Mouse (Mus musculus) G1E (cell line): Measurements from ENCODE around the gene Mbnl1. TPM values are rescaled to one million over a fixed set of nuclear protein-coding genes. Genes with fewer than 3 reads are reported as not detected.

Experiments used
- ATAC-seq: 2 replicates; pipeline ENCODE4 v1.8.0; 2016; ENCODE audit warnings: mild to moderate bottlenecking; ENCODE audit not compliant: insufficient number of reproducible peaks, poor library complexity, low FRiP score, severe bottlenecking; ENCODE audit errors: extremely low read depth
- DNase-seq: peaks from one replicate; pipeline ENCODE4 v3.0.0; 2012; ENCODE audit warnings: low spot score
- H3K27me3 ChIP-seq: 2 replicates; pipeline ENCODE4 v1.6.1; 2012; ENCODE audit warnings: mild to moderate bottlenecking, low read length, inconsistent platforms; ENCODE audit not compliant: insufficient read depth
- H3K36me3 ChIP-seq: replicated peaks from 2 replicates; pipeline ENCODE3; 2012; ENCODE audit warnings: mild to moderate bottlenecking, inconsistent platforms
- H3K4me1 ChIP-seq: 2 replicates; pipeline ENCODE4 v1.6.1; 2012; ENCODE audit warnings: low read depth, low read length, inconsistent platforms, mixed read lengths; ENCODE audit not compliant: insufficient read depth
- H3K4me3 ChIP-seq: 2 replicates; pipeline ENCODE4 v1.5.1; 2012; ENCODE audit warnings: low read depth, mild to moderate bottlenecking, inconsistent platforms, low read length, moderate library complexity, mixed read lengths
- H3K9me3 ChIP-seq: replicated peaks from 2 replicates; pipeline ENCODE4 v1.6.1; 2012; ENCODE audit warnings: inconsistent platforms
- CTCF ChIP-seq: IDR thresholded peaks from 2 replicates; pipeline ENCODE4 v1.5.1; 2012; ENCODE audit warnings: low read depth, low read length, inconsistent platforms, mixed read lengths
- GATA1 ChIP-seq: IDR thresholded peaks from 2 replicates; pipeline ENCODE4 v1.6.1; 2012; ENCODE audit warnings: borderline replicate concordance, low read length, inconsistent platforms, mixed read lengths
- GATA2 ChIP-seq: IDR thresholded peaks from 2 replicates; pipeline ENCODE4 v1.6.1; 2012; ENCODE audit warnings: low read depth, low read length, inconsistent platforms, borderline replicate concordance
- POLR2AphosphoS5 ChIP-seq: IDR thresholded peaks from 2 replicates; pipeline ENCODE4 v1.6.1; 2012; ENCODE audit warnings: low read depth, low read length, inconsistent platforms; ENCODE audit not compliant: insufficient replicate concordance
- TAL1 ChIP-seq: conservative IDR thresholded peaks from 2 replicates; pipeline ENCODE4 v1.6.1; 2012; ENCODE audit warnings: low read depth, low read length, inconsistent platforms, mixed read lengths
- polyA plus RNA-seq: library from polyadenylated mRNA; stranded (reverse); fragments of >175 nt; gene quantifications from 2 replicates; pipeline ENCODE4 v1.2.3, GENCODE M21; 2012
- total RNA-seq, 2 experiments: library from RNA; stranded (forward) in 1 of 2; stranded (reverse) in 1 of 2; fragments of 200-1000 nt in 1 of 2; fragments of >200 nt in 1 of 2; fragmentation: Nextera tagmentation in 1 of 2; gene quantifications; 2 replicates each; pipeline ENCODE4 v1.2.3; 2014 to 2017

The Mbnl1 gene
- total and polyA plus RNA-seq, 3 experiments: 131 to 879 (median 680) TPM

DNA sequence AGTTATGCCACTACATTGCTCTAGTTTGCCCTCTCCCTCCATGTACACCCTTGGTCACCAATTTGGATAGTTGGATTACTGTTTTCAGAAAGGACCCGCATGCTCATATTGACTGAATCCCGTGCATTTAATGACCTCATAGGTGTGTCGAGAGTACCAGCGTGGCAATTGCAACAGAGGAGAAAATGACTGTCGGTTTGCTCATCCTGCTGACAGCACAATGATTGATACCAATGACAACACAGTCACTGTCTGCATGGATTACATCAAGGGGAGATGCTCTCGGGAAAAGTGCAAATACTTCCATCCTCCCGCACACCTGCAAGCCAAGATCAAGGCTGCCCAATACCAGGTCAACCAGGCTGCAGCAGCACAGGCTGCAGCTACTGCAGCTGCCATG lies 140.5 kb downstream of the Mbnl1 start:
- no peak for ATAC-seq
- Histone ChIP-seq H3K36me3 (peaks cover 60% of the 10 kb centered on the region), H3K9me3 (no peaks in the 10 kb centered on the region), H3K27me3 (no peaks in the 10 kb centered on the region), H3K4me1 (peaks cover 55% of the 10 kb centered on the region), H3K4me3 (no peak overlapping the region)
- TF ChIP-seq GATA1 (no peak), TAL1 (no peak), POLR2AphosphoS5 (no peak), GATA2 (no peak), CTCF (no peak)
- DNase-seq: no peak

DNA sequence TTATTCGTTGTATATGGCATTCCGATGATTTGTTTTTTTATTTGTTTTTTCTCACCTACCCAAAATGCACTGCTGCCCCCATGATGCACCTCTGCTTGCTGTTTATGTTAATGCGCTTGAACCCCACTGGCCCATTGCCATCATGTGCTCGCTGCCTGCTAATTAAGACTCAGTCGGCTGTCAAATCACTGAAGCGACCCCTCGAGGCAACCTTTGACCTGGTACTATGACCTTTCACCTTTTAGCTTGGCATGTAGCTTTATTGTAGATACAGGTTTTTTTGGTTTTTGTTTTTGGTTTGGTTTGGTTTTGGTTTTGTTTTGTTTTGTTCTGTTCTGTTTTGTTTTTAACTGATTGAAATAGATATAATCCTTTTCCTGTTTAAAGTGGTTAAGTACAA lies 141.9 kb downstream of the Mbnl1 start:
- Histone ChIP-seq H3K9me3 (no peaks in the 10 kb centered on the region), H3K36me3 (peaks cover 66% of the 10 kb centered on the region), H3K4me3 (no peak overlapping the region)

DNA sequence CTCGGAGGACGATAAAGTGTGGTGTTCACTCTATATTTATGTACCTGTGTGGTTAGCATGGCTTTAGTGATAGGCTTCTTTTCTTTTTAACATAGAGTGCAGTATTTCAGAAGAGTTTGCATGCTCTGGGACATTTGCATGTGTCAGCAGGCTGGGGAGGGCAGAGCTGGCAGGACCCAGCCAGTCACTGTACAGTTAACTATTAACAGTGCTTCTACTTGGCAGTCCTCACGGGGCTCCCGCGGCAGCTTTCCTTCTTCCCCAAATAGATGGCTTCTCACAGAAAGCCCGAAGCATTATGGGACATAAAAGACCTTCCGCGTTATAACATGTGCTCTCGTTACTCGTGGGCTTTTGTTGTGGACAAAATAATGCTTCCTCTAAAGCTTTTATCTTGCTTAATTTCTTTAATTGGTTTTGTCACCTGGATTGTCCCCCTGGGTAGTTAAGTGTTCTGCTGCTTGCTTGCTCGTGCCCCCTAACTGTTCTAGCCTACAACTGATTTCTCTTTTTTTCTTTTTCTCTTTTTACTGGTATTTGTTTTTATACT lies 142.5 kb downstream of the Mbnl1 start:
- H3K27me3 ChIP-seq: no peaks in the 10 kb centered on the region
- peaks cover 52% of the 10 kb centered on the region for H3K4me1 ChIP-seq
- peaks cover 72% of the 10 kb centered on the region for H3K36me3 ChIP-seq
- TF ChIP-seq TAL1: no peak
- no peak for TF ChIP-seq POLR2AphosphoS5
- no peak for TF ChIP-seq GATA2
- no peak for TF ChIP-seq GATA1
- no peak for TF ChIP-seq CTCF
- H3K4me3 ChIP-seq: no peak overlapping the region; the same call in 1 of the 2 replicates
- DNase-seq: no peak
- no peak for ATAC-seq
- no peaks in the 10 kb centered on the region for H3K9me3 ChIP-seq

More for the DNA sequence above, 141.9 kb downstream of the Mbnl1 start:
- Histone ChIP-seq H3K4me1 (peaks cover 55% of the 10 kb centered on the region), H3K27me3 (no peaks in the 10 kb centered on the region)
- DNase-seq: no peak
- no peak for ATAC-seq
- TF ChIP-seq GATA1: no peak
- no peak for TF ChIP-seq GATA2
- no peak for TF ChIP-seq TAL1
- no peak for TF ChIP-seq CTCF
- TF ChIP-seq POLR2AphosphoS5: no peak

DNA sequence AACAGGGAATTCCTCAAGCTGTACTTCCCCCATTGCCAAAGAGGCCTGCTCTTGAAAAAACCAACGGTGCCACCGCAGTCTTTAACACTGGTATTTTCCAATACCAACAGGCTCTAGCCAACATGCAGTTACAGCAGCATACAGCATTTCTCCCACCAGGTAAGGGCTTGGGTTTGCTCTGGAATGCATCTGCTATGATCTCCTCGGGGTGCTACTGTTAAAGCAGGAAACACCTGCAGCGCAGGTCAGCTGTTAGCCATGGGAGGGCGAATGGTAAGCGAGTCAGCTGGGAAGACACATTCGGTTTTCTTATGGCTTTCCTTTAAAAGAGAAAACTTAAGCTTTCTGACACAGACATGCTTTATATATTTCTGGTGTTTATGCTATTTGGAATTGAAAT lies 143.0 kb downstream of the Mbnl1 start:
- H3K27me3 ChIP-seq: no peaks in the 10 kb centered on the region
- H3K4me3 ChIP-seq: no peak overlapping the region; the same call in 1 of the 2 replicates
- peaks cover 74% of the 10 kb centered on the region for H3K36me3 ChIP-seq
- H3K9me3 ChIP-seq: no peaks in the 10 kb centered on the region
- no peak for DNase-seq
- peaks cover 49% of the 10 kb centered on the region for H3K4me1 ChIP-seq
- TF ChIP-seq TAL1: no peak
- no peak for TF ChIP-seq CTCF
- TF ChIP-seq GATA1: no peak
- TF ChIP-seq GATA2: no peak
- TF ChIP-seq POLR2AphosphoS5: no peak
- no peak for ATAC-seq

DNA sequence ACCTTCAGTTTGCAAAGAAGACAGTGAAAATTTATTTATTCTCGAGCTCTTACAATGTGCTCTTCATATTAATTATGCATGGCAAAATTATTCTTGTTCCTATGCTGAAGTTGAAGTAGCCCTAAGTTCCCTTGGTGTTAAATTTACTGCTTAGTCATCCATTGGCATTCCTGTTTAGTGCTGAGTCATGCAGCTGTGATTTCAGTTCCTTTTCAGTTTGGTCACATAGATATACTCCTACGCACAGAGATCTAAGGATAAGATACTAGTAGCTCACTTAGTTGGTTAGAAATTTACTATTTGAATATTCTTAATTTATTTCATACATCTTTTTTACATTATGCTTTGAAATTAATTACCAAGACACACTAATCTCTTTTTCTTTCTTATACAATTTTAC lies 143.5 kb downstream of the Mbnl1 start:
- peak; percentile 51 for ATAC-seq
- H3K4me3 ChIP-seq: no peak overlapping the region
- TF ChIP-seq POLR2AphosphoS5 (no peak), GATA1 (no peak), GATA2 (no peak), TAL1 (no peak), CTCF (no peak)
- no peaks in the 10 kb centered on the region for H3K9me3 ChIP-seq
- H3K4me1 ChIP-seq: peaks cover 44% of the 10 kb centered on the region
- no peak for DNase-seq
- no peaks in the 10 kb centered on the region for H3K27me3 ChIP-seq
- peaks cover 74% of the 10 kb centered on the region for H3K36me3 ChIP-seq

DNA sequence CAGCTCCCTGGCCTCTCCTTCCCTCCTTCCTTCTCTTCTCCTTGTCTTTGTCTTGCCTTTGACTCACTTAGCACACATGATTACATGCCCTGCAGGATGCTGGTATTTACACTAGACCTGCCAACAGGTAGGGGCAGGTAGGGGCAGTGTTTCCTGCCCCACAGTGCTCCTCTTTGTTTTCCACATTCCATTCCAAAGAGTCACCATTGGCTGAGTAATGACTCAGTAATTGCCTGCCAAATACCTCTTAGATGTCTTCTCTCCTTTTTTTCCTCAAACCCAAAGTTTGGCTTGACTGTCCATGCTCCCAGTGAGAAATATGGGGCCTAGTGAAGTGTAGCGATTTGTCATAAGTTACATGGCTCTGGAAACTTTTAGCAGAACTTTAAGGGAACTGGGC lies 145.0 kb downstream of the Mbnl1 start:
- TF ChIP-seq GATA1: no peak
- no peak for TF ChIP-seq POLR2AphosphoS5
- no peak for TF ChIP-seq TAL1
- TF ChIP-seq GATA2: no peak
- no peak for TF ChIP-seq CTCF
- H3K4me1 ChIP-seq: peaks cover 38% of the 10 kb centered on the region
- ATAC-seq (no peak), DNase-seq (no peak)
- H3K27me3 ChIP-seq: no peaks in the 10 kb centered on the region
- no peak overlapping the region for H3K4me3 ChIP-seq
- H3K9me3 ChIP-seq: no peaks in the 10 kb centered on the region
- peaks cover 77% of the 10 kb centered on the region for H3K36me3 ChIP-seq
